Mouse (Mus musculus) liver, postnatal 0 days (tissue): ENCODE measurements around the gene Cmya5.

Experiments
- CTCF ChIP-seq: sonication (generic); IDR thresholded peaks from 2 replicates; pipeline ENCODE4 v1.5.1; 2016; ENCODE audit warnings: antibody characterized with exemption, low read depth
- EP300 ChIP-seq: IDR thresholded peaks from 2 replicates; pipeline ENCODE4 v1.6.1; 2016; ENCODE audit warnings: antibody characterized with exemption, low read depth, mild to moderate bottlenecking

GRCm38 (mm10) chr13:93073595-93073994 is 70.9 kb downstream of the Cmya5 start:
- TF ChIP-seq CTCF = no peak
- no peak for TF ChIP-seq EP300
